Mouse (Mus musculus): Measurements from ENCODE around the gene Pfkp.

Pfkp gene

DNA sequence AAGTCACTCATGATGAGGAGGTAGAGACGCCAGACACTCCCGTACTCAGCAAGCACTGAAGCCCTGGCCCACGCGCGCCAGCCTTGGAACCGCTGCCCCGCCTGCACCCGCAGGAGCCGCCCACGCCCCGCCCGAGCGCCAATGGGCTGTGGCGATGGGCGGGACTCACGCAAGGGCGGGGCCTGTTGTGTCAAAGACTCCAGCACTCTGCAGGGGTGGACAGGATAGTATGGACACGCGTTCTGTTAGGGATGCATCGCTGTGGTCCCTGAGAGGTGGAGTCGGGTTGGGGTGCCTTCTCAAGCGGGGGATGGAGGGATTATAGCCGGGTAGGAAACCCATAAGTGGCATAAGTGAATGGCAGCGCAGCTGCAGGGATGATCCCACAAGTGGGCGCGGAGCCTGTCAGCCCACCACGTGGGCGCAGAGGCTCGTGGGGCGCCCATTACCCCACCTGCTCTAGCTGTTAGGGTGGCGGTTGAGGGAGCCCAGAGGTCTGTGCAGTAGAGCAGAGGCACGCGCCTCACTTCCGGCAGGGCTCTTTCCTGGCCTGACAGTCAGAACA, at the start of gene Pfkp:
Gene Pfkp (minus strand): TSS at position 109 of the 565 bp plus-strand sequence.
- DNase-seq (ENCODE audit: low read depth, low spot score) = peak; percentile 56

DNA sequence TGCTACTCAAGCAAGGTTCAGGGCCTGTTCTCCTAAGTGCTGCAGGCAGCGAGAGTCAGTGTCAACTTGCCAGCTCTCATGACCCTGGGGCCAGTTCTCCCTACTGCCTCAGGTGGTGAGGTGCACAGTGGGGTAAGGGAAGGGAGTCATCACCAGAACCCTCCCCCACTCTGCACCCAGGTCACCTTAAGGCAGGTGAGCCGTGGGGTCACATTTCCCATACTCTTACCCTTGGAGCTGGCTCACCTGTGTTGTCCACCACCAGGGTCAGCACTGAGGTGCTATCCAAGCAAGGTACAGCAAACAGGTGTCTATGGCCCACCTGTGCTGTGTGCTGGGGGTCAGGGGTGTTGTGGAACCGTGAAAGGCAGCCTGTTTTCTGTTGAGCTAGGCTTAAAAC, 42.0 kb upstream of the Pfkp start:
- no peak for DNase-seq (ENCODE audit: low read depth, low spot score)

DNA sequence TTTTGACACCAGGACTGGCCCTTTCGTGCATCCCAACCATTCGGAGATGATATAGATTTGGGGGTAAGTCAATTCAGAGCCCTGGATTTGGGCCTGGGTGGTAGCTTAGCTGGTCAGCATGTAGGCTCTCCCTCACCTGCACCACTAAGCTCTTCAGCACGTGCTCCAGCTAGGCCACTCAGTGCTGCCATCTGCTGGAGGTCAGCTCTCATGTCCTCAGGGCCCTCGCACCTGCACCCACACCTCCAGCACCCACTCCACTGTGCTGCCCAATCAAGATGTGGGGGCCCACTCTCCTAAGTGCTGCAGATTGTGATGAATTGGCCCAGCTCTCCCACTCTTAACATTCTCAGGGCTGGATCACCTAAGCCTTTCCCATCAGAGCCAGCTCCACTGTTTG, 41.4 kb upstream of the Pfkp start:
- DNase-seq (ENCODE audit: low read depth, low spot score) = no peak

DNA sequence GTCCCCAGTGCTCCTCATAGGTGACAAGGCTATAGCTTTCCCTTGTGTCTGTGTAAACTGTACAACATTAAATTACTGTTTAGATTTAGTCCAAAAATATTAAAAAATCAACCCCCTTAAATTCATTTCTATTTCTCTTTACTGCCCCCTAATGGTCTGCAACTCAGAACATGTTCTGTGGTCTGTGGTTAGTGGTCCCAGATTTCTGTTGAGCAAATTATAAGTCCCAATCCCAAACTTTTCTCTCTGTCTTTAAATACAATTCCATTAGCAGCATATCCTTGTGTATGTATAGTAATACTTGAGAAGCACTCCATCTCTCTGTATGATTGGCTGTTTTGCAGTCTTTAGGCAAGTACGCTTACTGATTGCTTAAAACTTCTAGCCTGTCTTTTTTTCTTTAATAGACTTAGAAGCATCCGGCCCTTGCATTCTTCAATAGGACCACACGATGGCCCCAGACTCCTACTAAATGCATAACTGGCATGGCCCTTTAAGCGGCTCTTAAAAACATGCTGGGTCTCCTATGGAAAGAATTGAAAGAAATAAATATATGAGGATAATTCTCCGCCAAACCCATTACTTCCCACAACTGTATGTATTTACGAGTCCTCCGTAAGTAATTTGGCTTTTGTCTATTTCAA, 40.3 kb upstream of the Pfkp start:
- DNase-seq (ENCODE audit: low read depth, low spot score) = no peak

DNA sequence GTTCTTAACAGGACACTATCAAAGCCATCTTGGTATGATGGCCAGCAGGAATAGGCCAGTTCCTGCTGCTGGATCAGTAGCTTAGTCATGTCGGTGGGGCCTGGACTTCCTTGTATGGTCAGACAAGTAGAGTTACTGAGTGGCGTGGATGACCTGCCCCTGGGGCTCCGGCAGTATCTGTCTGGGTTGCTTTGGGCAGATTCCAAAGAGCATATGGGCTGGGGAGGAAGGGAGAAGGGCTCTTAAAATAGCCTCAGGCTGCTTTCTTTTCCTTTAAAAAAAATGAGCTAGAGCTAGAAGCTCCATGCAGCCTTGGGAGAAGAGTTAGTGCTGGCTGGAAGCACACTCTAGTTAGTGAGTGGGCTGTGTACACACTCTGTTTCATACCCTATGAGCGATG, 18.3 kb upstream of the Pfkp start:
- no peak for DNase-seq (ENCODE audit: low read depth, low spot score)

DNA sequence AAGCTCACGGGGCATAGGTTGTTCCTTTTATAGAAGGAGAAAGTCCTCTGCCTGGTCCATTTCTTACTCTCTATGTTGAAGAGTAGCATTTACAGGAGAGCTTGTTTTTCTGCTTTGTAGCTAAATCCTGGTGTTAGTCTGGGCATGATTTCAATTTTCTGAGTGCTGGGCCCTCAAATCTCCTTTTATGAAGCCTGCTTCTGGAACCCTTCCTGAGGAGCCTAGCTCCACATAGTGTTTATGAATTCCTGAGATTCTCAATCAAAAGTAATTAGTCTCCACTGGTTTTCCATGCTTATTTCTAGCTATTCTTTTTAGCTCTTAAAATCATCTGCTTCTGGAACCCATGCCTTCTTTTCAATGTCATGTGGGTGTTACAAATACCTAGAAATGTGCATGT, 16.9 kb upstream of the Pfkp start:
- DNase-seq (ENCODE audit: low read depth, low spot score) = no peak

DNA sequence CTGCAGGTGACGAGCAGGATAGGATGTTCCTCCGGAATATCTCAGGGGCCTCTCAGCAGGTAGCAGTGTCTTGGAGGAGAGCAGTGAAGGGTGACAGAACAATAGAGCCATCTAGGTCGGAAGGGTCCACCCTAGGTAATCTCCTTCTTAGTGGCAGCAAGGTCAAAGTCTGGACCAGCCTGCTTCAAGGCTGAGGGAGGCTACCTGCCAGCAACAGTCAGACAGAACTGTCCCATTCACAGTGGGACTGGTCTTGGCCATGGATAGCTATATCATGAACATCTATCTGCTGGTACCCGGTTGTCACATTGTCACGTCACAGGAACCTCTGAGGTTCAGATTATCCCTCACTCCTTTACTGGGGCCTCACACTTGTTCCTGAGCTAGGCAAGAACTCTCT, 15.6 kb upstream of the Pfkp start:
- DNase-seq (ENCODE audit: low read depth, low spot score) = no peak

DNA sequence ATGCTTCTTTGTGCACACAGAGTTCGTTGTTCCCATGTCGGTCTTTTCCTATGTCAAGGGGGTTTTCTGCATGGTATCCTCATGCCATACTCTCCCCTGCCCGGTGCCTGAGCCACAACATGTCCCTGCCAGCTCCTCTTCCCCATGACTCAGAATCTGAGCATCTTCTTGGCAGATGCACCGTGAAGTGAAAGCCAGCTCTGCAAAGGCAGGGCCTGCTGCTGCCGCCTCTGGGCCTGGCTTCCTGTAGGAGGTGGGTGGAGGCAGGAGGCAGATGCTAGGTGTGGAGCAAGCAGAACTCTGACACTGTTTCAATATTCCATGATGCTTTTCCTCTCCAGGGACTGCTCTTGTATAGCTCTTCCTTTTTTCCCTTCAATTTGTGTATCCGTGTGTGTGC, 10.7 kb upstream of the Pfkp start:
- DNase-seq (ENCODE audit: low read depth, low spot score) = no peak

DNA sequence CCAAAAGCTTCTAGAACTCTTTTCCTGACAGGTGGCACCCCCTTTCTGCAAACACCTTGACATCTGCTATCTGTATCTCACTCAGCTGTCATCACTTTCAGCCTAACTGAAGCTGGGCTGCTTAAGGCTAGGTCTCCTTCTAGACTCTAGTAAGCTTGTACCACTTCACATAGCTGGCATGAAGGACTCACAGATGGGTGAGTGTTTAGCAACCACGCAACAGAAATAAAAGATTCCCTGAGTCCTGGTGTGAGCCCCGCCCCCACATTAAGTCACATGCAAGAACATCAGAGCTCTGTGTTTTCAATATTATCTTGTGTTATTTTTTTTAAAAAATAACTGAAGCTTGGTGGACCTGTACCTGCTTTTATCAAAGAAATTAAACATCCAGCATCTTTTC, 8.7 kb upstream of the Pfkp start:
- no peak for DNase-seq (ENCODE audit: low read depth, low spot score)

DNA sequence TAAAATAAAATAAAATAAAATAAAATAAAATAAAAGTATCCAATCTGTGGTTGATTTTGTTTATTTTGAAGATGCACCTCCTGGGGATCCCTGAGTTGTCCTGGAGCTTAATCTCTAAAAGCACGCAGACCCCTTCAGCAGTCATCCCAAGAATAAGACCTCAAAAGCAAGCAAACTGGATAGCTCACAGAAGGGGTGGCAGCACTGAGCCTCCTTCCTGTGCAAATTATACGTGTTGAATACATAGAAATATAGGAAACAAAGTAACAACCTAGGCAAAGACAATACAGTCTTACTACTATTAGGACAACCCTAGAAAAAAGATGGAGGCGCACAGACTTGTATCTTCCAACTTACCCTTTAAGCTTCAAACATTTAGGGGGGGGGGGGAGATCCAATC, 965 bp upstream of the Pfkp start:
- DNase-seq (ENCODE audit: low read depth, low spot score) = no peak

DNA sequence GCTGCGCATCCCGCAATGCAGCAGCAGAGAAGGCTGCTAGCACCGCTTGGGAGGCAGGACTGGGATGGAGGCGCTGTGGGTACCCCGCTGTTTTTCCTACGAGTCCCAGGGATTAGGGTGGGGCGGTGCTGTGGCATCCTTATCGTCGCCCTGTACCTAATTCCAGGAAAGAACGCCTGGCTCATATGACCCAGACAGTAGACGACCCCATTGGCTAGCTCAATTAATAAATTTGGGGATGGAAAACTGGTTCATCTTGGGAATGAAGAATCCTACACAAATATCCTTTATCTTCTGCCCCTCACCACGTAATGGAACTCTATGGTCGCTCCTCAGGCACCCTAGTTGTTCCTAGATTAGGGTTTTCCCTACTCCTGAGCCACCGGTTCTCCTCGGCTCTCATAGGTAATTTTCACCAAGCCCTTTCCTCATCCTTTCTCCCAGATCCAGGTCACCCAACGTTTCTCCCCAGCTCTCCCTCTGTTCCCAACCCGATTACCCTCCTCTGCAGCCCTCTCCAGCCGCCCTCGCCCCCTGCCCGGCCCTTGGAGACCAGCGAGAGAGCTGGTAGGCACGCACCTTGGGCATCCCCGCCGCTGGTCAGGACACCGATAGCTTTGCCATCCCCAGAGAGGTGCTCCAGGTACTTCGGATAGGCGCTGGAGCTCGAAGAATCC, 447 bp downstream of the Pfkp start:
- DNase-seq (ENCODE audit: low read depth, low spot score) = peak; percentile 16

DNA sequence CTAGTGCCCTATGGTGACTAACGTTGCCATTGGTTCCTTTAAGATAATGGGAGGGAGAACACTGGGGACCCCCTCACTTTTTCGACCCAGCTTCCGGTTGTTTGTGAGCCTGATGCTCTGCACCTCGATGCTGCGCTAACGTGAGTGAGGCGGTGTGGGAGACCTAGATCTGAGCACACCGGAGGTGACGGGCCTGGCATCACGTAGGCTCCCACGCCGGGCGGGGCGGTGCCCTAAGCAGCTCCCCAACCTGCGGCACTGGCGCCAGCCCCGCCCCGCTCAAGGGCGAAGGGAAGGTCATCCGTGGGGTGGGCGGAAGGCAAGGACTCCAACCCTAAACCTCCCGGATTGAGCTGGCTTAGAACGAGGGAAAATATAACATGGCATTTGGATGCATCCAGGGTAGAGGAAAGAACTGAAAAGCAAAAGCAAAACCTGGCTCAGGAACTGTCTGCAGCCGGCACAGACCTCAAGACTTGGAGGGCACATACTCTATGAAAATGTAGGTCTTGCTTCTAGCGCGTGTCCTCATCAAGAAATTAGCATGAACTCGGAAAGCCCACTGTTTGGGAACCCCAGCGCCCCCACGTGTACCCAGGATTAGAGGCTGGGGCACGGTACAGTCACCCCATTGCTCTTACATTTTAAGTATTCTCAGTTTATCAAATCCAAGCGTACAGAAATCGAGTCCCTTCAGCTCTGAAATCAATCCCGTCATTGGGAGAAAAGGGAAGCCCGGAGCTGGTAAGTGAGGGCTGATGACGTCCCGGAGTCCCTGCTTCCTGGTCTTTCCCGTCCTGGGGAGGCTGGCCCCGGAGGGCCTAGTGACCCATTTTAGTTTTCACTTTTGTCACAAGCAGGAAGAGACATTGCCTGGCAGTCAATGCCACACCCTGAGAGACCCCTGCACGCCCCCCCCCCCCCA, 1.2 kb downstream of the Pfkp start:
- DNase-seq (ENCODE audit: low read depth, low spot score) = no peak

DNA sequence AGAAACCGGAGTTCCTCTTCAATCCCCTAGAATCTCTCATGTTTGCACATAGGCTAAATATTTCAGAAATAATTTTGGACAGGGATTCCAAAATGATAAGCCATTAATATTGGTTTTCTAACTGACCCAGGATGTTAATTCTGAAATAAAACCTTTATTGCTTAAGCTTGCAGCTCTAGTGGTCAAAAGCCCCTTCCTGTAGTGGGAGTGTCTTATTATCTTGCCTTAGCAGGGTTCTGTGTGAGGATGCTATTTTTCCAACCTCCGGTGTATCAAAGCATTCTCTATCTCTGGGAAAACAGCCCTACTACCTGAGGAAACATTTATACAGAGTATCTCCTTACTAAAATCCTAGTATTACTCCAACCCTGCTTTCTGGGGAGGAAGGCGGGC, 1.9 kb downstream of the Pfkp start:
- DNase-seq (ENCODE audit: low read depth, low spot score) = no peak

DNA sequence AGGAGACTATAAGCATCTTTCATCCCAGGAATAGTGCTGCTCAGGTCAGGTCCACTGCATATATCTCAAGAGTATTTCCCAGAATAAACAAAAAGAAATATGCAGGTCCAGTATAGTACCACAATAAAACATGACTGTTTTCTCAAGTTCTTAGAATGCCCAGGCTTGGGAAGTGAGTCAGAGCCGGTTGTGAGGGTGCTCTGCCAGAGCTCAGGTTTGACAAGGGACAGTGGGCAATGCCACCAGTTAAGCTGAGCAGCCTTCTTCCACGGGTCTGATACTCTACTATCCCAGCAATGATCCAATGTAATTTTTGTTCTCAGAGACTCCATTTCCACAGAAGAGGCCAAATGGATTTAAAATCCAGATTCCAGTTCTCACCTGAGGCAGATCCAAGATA, 2.3 kb downstream of the Pfkp start:
- no peak for DNase-seq (ENCODE audit: low read depth, low spot score)

DNA sequence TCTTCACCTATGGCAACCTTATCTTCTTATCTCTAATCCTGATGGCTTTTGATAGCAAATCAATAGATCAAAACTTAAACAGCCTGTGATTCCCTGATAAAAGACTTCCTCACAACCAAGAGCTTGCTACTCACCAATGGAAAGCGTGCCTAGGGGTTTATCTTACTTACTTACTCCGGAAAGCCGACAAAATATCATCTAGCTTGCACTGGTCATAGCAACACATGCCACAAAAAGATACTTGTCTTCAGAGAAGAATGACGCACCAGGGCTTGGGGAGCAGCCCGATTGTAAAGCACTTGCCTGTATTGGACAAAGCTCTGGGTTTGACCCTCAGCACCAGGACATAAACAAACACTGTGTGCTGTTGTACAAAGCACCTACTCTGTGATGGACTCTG, 4.6 kb downstream of the Pfkp start:
- DNase-seq (ENCODE audit: low read depth, low spot score) = no peak

DNA sequence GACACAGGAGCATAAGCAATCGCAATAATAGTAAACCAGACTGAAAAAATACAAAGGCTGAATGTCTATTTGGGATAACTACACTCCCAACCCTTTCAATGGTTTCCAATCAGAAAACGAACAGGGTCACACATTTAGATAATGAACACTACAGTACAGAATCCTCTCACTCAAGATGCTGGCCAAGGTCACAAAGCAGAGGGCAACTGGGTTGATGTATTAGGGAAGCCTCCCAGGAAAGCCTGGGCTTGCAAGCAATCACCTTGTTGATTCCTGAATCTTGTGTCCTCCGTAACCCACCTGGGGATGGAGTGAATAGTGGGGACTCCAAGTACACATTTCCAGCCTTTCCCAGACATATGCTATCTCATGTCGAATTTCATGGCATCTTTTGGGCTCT, 5.6 kb downstream of the Pfkp start:
- DNase-seq (ENCODE audit: low read depth, low spot score) = no peak

DNA sequence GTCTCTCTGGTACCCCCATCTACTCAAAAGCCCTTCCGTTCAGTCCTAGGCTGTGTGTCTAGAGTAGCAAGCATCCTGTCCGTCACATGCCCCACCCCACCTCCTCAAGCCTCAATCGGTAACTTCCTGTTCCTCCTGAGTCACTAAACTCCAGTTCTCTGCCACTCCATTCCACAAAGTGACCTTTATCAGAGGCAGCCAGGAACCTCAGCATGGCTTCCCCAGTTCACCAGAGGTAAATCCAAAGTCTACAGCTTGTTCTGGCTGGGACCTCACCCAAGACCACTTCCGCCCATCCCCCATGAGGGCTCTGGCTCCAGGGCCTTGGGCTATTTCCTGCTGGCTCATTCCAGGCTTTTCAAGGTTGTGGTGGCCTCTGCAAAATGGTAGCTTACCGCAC, 6.1 kb downstream of the Pfkp start:
- DNase-seq (ENCODE audit: low read depth, low spot score) = no peak

DNA sequence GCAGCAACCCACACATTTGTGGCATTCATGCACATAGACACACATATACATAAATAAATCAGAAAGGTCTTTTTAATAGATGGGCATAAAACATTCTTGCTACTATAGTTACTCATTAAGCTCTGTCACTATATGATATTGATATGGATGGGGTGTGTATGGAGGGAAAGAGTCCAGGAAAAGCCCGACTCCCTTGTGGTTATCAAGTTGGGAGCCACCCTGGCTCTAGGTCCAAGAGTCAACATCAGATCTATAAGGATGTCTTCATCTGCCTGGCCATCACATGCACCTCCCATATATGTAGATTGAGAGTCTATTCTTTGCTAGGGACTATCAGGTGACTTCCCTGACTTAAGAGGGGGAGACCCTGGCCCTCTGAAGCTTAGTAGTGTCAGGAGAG, 7.1 kb downstream of the Pfkp start:
- DNase-seq (ENCODE audit: low read depth, low spot score) = no peak

DNA sequence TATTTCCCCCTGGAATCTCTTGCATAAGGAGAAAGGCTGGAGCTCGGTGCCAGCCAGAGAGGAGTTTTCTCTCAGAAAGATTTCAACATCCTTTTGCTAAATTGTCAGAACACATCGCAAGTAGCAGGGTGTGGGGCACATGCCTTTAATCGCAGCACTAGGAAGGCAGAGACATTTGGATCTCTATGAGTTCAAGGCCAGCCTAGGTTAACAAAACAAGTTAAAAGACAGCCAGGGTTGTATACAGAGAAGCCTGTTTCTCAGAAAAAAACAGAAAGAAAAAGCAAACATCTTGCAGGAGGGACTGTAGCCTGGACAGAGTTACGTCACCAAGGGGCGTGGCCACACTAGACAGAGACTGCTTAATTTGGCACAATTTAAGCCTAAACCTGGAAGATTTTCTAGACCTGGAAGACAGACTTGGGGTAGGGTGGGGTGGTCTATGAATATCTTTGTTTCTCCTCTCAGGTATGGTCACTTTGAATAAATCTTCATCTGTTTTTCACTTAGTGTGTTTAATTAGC, 9.0 kb downstream of the Pfkp start:
- DNase-seq (ENCODE audit: low read depth, low spot score) = no peak

DNA sequence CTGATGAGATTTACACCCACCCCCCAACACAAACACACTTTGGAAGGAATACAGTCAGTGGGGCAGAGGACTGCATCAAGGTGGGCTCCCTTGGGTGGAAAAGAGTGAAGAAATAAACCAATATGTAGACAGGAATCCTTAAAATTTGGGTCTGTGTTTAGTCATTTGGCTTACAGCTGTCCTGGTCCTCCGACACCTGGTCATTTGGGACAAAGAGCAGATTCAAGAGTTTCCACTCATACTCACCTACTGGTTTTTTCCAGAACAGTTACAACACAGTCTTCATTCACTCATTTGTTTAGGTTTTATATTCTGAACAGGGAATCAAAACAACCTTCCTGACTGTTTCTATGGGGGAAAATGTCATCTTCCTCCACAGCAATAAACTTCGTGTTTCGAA, 9.6 kb downstream of the Pfkp start:
- DNase-seq (ENCODE audit: low read depth, low spot score) = no peak

DNA sequence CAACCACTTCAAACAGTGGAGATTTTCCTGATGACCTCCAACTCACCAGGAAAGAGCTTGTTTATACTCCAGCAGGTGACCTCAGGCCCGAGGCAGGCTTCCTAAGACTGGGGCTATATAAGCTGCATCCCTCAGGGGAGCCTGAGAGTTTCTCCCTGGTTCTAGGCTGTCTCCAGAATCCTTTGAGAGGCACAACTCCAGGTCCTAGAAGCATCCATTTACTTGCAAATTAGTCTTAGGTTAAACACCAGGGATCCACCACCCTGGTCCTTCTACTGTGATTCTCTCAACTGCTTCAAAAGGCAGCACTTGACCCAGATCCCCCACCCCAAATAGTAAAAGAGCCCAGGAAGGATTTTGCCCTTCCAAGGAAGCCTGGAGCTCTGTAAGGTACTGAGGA, 10.2 kb downstream of the Pfkp start:
- no peak for DNase-seq (ENCODE audit: low read depth, low spot score)

DNA sequence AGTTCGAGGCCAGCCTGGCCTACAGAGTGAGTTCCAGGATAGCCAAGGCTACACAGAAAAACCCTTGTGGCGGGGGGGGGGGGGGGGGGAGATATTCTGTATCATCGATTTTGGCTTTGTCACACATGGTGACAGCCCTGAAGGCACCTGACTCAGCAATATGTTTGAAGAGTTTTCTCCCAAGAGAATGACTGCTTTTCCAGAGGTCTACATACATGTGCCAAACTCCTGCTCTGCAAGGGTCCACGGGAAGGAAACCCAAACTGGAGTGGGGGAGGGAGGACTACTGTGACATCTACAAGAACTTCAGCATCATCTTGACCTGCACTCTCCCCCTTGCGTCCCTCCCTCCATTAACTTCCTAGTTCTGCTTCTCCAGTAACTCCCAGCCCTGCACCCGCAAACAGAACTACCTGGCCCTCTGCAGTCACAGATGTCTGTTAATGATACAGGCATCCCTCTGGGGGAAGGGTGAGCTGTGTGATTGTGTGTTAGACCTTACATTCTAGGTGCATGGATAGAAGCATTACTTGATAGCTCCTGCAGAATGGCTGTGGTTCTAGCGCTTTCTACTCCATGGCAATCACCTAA, 10.9 kb downstream of the Pfkp start:
- no peak for DNase-seq (ENCODE audit: low read depth, low spot score)

Data from c-Kit-negative CD71-positive TER-119-positive erythroid progenitor cells, embryonic 14.5 days (primary cell).